Mouse (Mus musculus) megakaryocyte, embryonic 14.5 days (primary cell): ENCODE measurements around the gene Lrrc32.

Experiments used
- FLI1 ChIP-seq: IDR thresholded peaks from 2 replicates; pipeline ENCODE4 v1.6.1; 2012; ENCODE audit warnings: low read length, inconsistent platforms, mixed read lengths
- GATA1 ChIP-seq: IDR thresholded peaks from 3 replicates; pipeline ENCODE4 v1.6.1; 2012; ENCODE audit warnings: mixed read lengths, low read length, inconsistent platforms, borderline replicate concordance

GRCm38 (mm10) chr7:98527085-98527484, 38.0 kb downstream of the Lrrc32 start:
- no peak for TF ChIP-seq GATA1
- TF ChIP-seq FLI1: no peak
